Mouse (Mus musculus) forebrain, embryonic 11.5 days (tissue): ENCODE measurements around the gene Dmrtc2. TPM values are rescaled to one million over a fixed set of nuclear protein-coding genes. Genes with fewer than 3 reads are reported as not detected.
A peak's percentile ranks its signal among the peaks of the same experiment; 100 is the strongest.
"Not testable (repeated sequence)": the region's sequence is repeated elsewhere in the genome, so short reads cannot be mapped to it uniquely, and the experiment has no call there.

Experiments
- ATAC-seq: fragments of 200-750 bp; cut with Nextera tagmentation; replicated peaks from 2 replicates; pipeline ENCODE4 v1.8.0; 2017; ENCODE audit warnings: moderate TSS enrichment; ENCODE audit not compliant: low FRiP score
- DNase-seq: peaks from one replicate; pipeline ENCODE4 v3.0.0-alpha.2; 2017; ENCODE audit warnings: low spot score
- H3K27ac ChIP-seq: fragments of 300-500 bp; sonication (generic); 2 replicates; pipeline ENCODE4 v1.5.1; 2014; ENCODE audit warnings: low read depth, low read length
- H3K27me3 ChIP-seq: fragments of 300-500 bp; sonication (generic); 2 replicates; pipeline ENCODE4 v1.6.1; 2014; ENCODE audit warnings: mild to moderate bottlenecking, low read length, mixed read lengths; ENCODE audit not compliant: control insufficient read depth, insufficient read depth
- H3K36me3 ChIP-seq: fragments of 300-500 bp; sonication (generic); 2 replicates; pipeline ENCODE4 v1.6.1; 2014; ENCODE audit warnings: mild to moderate bottlenecking, low read length, moderate library complexity, mixed read lengths; ENCODE audit not compliant: control insufficient read depth, insufficient read depth
- H3K4me1 ChIP-seq: fragments of 300-500 bp; sonication (generic); replicated peaks from 2 replicates; pipeline ENCODE4 v1.6.1; 2014; ENCODE audit warnings: low read length, mixed read lengths; ENCODE audit not compliant: control insufficient read depth, insufficient read depth
- H3K4me2 ChIP-seq: fragments of 300-500 bp; sonication (generic); 2 replicates; pipeline ENCODE4 v1.6.1; 2014; ENCODE audit warnings: low read depth, mild to moderate bottlenecking, low read length, moderate library complexity, mixed read lengths; ENCODE audit not compliant: severe bottlenecking
- H3K4me3 ChIP-seq: fragments of 300-500 bp; sonication (generic); 2 replicates; pipeline ENCODE4 v1.5.1; 2014; ENCODE audit warnings: low read depth, low read length
- H3K9ac ChIP-seq: fragments of 300-500 bp; sonication (generic); 2 replicates; pipeline ENCODE4 v1.6.1; 2014; ENCODE audit warnings: low read length
- H3K9me3 ChIP-seq: fragments of 300-500 bp; sonication (generic); 2 replicates; pipeline ENCODE4 v1.6.1; 2016; ENCODE audit warnings: low read length, mixed read lengths; ENCODE audit not compliant: control insufficient read depth
- WGBS: fragments of 180-500 bp; shearing (Covaris S2); extraction: QIAGEN DNeasy Blood & Tissue Kit; methylation state at CpG from one replicate; pipeline ENCODE4 v1.1.7; 2014; 5-methylcytosine and 5-hydroxymethylcytosine counted together
- polyA plus RNA-seq: library from polyadenylated mRNA; unstranded; fragments of >200 nt; fragmentation: Nextera tagmentation; extraction: Ambion mirVana; gene quantifications from 2 replicates; pipeline ENCODE4 v1.2.1, GENCODE M21; 2014

The Dmrtc2 gene
- polyA plus RNA-seq, 1 experiment from 2014 or later: not detected

DNA sequence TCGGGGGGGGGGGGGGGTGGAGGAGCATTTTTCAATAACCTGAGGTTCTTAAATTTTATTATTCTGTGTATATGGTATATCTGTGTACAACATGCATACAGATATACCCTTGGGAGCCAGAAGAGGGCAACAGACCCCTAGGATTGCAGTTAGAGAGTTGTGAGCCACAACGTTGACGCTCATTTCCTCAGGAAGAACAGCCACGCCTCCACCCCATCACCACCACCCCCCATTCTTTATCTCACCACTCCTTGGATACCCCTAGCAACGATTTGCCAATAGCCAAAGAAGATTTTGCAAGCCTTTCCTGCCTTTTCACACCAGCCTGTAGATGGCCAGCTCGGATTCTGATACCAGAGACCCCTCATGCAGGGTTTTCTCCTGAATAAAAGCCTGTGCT lies 24.1 kb upstream of the Dmrtc2 start:
- Histone ChIP-seq H3K27ac (no peak overlapping the region), H3K9me3 (no peaks in the 10 kb centered on the region), H3K36me3 (no peaks in the 10 kb centered on the region), H3K4me3 (no peak overlapping the region), H3K27me3 (no peaks in the 10 kb centered on the region), H3K4me2 (no peak overlapping the region), H3K4me1 (no peaks in the 10 kb centered on the region), H3K9ac (no peak overlapping the region)
- 5% methylated on average over 6 of the region's 6 CpGs for WGBS
- peak; percentile 36; the same call in 1 of the 2 replicates for ATAC-seq
- peak; percentile 62 for DNase-seq

DNA sequence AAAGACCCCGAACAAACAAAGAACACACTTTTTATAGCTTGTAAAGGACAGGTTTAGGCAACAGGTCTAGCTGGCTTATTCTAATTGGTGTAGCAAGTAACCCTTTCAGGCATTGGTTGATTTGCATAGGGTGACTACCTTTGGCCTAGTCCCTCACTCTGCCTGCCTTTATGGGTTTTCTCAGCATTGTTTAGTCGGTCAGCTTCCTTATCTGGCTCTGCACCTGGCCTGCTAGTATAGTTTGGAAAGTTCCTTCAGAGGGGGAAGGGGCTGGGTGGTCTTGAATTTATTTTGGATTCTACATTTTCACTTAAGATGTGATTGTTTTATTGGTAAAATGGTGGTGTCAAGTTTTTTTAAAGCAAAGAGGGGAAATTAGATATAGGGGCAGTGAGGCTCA lies 23.3 kb upstream of the Dmrtc2 start:
- not testable (repeated sequence) for ATAC-seq, DNase-seq, H3K9ac ChIP-seq, H3K4me2 ChIP-seq, H3K27ac ChIP-seq, H3K4me1 ChIP-seq, H3K27me3 ChIP-seq, H3K4me3 ChIP-seq, H3K36me3 ChIP-seq, H3K9me3 ChIP-seq
- 29% methylated on average over 2 of the region's 2 CpGs for WGBS

DNA sequence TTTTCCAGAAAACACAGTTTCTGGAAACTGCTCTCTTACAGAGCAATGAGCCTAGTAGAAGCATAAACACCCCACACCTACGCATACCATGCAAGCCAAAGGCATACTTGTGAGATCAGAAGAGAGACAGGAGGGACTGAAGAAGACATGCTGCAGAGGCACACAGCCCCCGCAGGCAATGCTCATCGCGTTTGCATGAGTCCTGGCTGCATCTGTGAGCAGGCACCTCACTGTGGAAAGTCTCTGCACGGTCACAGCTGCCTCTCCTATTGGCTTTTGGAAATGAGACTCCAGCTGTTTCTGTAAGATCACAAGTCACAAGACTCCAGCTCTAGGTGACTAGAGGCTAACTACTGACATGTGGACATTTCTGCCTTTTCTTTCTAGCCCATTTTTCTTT lies 19.7 kb upstream of the Dmrtc2 start:
- no peak overlapping the region for H3K4me2 ChIP-seq
- no peak overlapping the region for H3K4me3 ChIP-seq
- no peaks in the 10 kb centered on the region for H3K27me3 ChIP-seq
- DNase-seq (no peak), ATAC-seq (no peak)
- no peak overlapping the region for H3K27ac ChIP-seq
- H3K4me1 ChIP-seq: no peaks in the 10 kb centered on the region
- WGBS: 28% methylated on average over 5 of the region's 5 CpGs
- H3K36me3 ChIP-seq: no peaks in the 10 kb centered on the region
- H3K9ac ChIP-seq: no peak overlapping the region
- no peaks in the 10 kb centered on the region for H3K9me3 ChIP-seq

DNA sequence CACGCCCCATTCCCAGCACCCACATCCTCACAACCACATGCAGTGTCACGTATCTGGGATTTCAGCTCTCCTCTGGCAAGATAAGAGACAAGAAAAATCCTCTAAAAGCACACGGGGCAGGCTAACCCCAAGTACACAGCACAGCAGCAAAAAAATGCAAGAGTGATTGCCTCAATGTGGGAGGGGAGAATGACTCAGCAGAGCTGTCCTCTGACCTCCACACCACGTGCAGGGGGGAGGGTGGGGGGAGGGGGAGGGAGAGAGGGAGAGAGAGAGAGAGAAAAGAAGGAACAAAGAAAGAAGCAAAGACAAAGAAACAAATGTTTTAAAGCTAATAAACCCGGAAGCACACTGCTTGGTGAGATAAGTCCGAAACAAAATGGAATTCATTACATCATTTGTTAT lies 19.0 kb upstream of the Dmrtc2 start:
- Histone ChIP-seq H3K36me3 (no peaks in the 10 kb centered on the region), H3K27ac (no peak overlapping the region), H3K4me3 (no peak overlapping the region), H3K9ac (no peak overlapping the region), H3K4me1 (no peaks in the 10 kb centered on the region), H3K4me2 (no peak overlapping the region), H3K27me3 (no peaks in the 10 kb centered on the region), H3K9me3 (no peaks in the 10 kb centered on the region)
- 37% methylated on average over 6 of the region's 6 CpGs for WGBS
- ATAC-seq (no peak), DNase-seq (no peak)

DNA sequence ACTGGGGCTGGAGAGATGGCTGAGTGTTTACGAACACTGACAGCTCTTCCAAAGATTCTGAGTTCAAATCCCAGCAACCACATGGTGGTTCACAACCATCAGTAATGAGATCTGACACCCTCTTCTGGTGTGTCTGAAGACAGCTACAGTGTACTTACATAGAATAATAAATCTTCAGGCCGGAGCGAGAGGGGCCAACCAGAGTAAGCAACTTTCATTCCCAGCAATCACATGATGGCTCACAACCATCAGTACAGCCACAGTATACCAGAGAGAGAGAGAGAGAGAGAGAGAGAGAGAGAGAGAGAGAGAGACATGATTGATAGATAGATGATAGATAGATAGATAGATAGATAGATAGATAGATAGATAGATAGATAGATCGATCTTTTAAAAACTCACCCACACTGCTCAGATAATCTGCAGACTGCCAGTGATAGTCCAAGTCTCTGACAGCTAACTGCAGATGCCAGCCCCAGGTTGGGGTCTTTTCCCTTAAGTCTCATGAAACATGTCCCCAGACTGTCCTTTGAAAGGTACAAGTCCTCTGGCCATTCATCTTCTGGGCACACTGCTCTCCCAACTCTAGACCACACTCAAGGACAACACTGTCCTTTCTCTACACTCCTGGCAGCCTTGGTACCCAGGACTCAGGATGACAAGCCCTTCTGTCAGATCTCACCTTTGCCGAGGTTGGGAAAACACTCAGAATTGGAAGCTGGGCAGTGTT lies 18.1 kb upstream of the Dmrtc2 start:
- no peak overlapping the region for H3K27ac ChIP-seq
- H3K36me3 ChIP-seq: no peaks in the 10 kb centered on the region

DNA sequence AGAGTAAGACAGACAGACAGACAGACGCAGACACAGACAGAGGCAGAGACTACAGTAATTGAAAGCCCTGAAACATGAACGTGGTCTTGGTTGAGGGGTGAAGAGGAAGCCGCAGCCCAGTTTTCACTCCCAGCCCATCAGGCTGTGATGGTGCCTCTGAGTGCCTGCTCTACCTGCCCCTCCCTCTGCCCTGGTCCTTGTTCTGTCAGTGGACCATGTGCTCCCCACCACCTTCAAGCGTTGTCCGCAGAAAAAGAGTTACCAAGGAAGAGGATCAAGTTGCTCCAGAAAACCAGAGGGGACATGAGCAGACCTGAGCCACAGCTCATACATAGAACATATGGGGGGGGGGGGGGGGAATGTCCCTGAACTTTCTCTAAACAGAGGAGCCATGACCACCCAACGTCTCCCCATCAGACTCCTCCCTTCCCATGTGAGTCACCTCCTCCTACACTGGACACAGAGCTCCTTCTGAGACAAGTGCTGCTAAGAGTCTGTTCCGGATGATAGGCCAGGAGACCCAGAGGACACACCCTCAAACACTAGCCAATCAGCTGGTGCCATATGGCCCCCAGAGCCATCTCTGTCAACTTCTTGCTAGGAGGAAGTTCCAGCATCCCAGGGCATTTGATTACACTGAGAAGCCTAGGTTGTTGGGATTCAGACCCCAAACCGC lies 17.2 kb upstream of the Dmrtc2 start:
- DNase-seq: no peak

More for the DNA sequence above, 18.1 kb upstream of the Dmrtc2 start:
- H3K9me3 ChIP-seq: no peaks in the 10 kb centered on the region
- no peak for DNase-seq
- H3K4me2 ChIP-seq: no peak overlapping the region
- H3K4me1 ChIP-seq: no peaks in the 10 kb centered on the region; the same call in 1 of the 2 replicates
- no peaks in the 10 kb centered on the region for H3K27me3 ChIP-seq
- H3K4me3 ChIP-seq: no peak overlapping the region
- ATAC-seq: no peak
- H3K9ac ChIP-seq: no peak overlapping the region
- WGBS: 85% methylated on average over 5 of the region's 5 CpGs

DNA sequence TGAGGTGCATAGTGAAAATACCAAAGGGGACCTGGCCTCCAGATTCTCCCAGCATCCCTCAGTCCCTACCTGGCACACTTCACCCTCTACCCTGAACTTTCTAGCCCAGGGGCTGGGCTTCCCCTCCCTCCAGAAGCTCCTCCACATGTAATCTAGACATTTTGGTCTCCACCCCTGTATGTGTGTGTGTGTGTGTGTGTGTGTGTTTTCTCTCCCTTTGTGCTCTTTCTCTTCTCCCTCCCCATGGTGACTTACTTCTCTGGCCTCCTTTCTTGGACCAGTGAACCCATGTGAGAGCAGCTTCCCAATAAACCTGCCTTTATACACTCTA lies 16.7 kb upstream of the Dmrtc2 start:
- no peaks in the 10 kb centered on the region for H3K9me3 ChIP-seq
- no peak overlapping the region for H3K27ac ChIP-seq
- DNase-seq (no peak), ATAC-seq (no peak)
- H3K9ac ChIP-seq: no peak overlapping the region
- no peaks in the 10 kb centered on the region; the same call in 1 of the 2 replicates for H3K4me1 ChIP-seq
- H3K4me2 ChIP-seq: no peak overlapping the region
- no peak overlapping the region for H3K4me3 ChIP-seq
- no peaks in the 10 kb centered on the region for H3K27me3 ChIP-seq
- H3K36me3 ChIP-seq: no peaks in the 10 kb centered on the region

More for the DNA sequence above, 17.2 kb upstream of the Dmrtc2 start:
- ATAC-seq: no peak
- H3K27me3 ChIP-seq: no peaks in the 10 kb centered on the region
- WGBS: 87% methylated on average over 8 of the region's 8 CpGs
- no peak overlapping the region for H3K4me3 ChIP-seq
- H3K4me2 ChIP-seq: no peak overlapping the region
- H3K9me3 ChIP-seq: no peaks in the 10 kb centered on the region
- H3K4me1 ChIP-seq: no peaks in the 10 kb centered on the region; the same call in 1 of the 2 replicates
- no peak overlapping the region for H3K27ac ChIP-seq
- no peaks in the 10 kb centered on the region for H3K36me3 ChIP-seq
- no peak overlapping the region for H3K9ac ChIP-seq

DNA sequence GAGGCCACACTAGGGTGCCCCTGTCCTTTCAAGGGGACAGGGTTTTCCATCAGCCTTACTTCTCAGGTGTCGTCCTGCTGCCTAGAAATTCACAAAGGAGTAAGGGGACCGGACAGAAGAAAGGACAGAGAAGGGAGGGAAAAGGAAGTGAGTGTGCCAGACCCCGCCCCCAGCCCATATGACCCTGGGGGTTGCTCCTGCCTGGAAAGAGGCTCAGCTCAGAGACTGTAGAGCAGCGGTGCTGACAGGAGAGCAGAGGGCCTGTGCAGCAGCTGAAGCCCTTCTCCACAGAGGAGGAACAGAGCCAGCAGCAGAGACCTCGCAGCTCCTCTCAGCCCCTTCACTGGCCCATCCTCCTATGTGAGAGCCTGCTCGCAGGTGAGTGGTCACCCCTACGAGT lies 16.2 kb upstream of the Dmrtc2 start:
- Histone ChIP-seq H3K4me3 (no peak overlapping the region), H3K9ac (peak overlapping the region; percentile 24; the same call in 1 of the 2 replicates), H3K9me3 (no peaks in the 10 kb centered on the region), H3K4me1 (no peaks in the 10 kb centered on the region; the same call in 1 of the 2 replicates), H3K27ac (no peak overlapping the region), H3K4me2 (no peak overlapping the region), H3K36me3 (no peaks in the 10 kb centered on the region), H3K27me3 (no peaks in the 10 kb centered on the region)
- 41% methylated on average over 7 of the region's 7 CpGs for WGBS
- DNase-seq: no peak
- no peak for ATAC-seq
